Mouse (Mus musculus): ENCODE results near the gene Smyd3.

Gene Smyd3

GRCm38 (mm10) chr1:179517713-179518465 lies at the start of gene Smyd3:
Gene Smyd3, minus strand, starts transcription at chr1:179518041.
- peak; percentile 83 for DNase-seq (ENCODE audit: low spot score)

- no peak for DNase-seq (ENCODE audit: low spot score)
Measured at GRCm38 (mm10) chr1:179567558-179567957, 49.7 kb upstream of the Smyd3 start.

GRCm38 (mm10) chr1:179563926-179564325 lies 46.1 kb upstream of the Smyd3 start:
- DNase-seq (ENCODE audit: low spot score), result no peak

GRCm38 (mm10) chr1:179563211-179563610 lies 45.4 kb upstream of the Smyd3 start:
- no peak for DNase-seq (ENCODE audit: low spot score)

- no peak for DNase-seq (ENCODE audit: low spot score)
Measured at GRCm38 (mm10) chr1:179560845-179561430, 43.1 kb upstream of the Smyd3 start.

- no peak for DNase-seq (ENCODE audit: low spot score)
Measured at GRCm38 (mm10) chr1:179559446-179560194, 41.8 kb upstream of the Smyd3 start.

GRCm38 (mm10) chr1:179556921-179557320 lies 39.1 kb upstream of the Smyd3 start:
- DNase-seq (ENCODE audit: low spot score), result no peak

- no peak for DNase-seq (ENCODE audit: low spot score)
Measured at GRCm38 (mm10) chr1:179553949-179554347, 36.1 kb upstream of the Smyd3 start.

GRCm38 (mm10) chr1:179553197-179553948 lies 35.5 kb upstream of the Smyd3 start:
- DNase-seq (ENCODE audit: low spot score), result no peak

GRCm38 (mm10) chr1:179552751-179553150 lies 34.9 kb upstream of the Smyd3 start:
- DNase-seq (ENCODE audit: low spot score), result no peak

GRCm38 (mm10) chr1:179551921-179552320 lies 34.1 kb upstream of the Smyd3 start:
- DNase-seq (ENCODE audit: low spot score), result no peak

GRCm38 (mm10) chr1:179551336-179551735 lies 33.5 kb upstream of the Smyd3 start:
- no peak for DNase-seq (ENCODE audit: low spot score)

- DNase-seq (ENCODE audit: low spot score), result no peak
Measured at GRCm38 (mm10) chr1:179548996-179549752, 31.3 kb upstream of the Smyd3 start.

GRCm38 (mm10) chr1:179548220-179548619 lies 30.4 kb upstream of the Smyd3 start:
- DNase-seq (ENCODE audit: low spot score), result no peak

- no peak for DNase-seq (ENCODE audit: low spot score)
Measured at GRCm38 (mm10) chr1:179547176-179547575, 29.3 kb upstream of the Smyd3 start.

- no peak for DNase-seq (ENCODE audit: low spot score)
Measured at GRCm38 (mm10) chr1:179546551-179546917, 28.7 kb upstream of the Smyd3 start.

- peak; percentile 96 for DNase-seq (ENCODE audit: low spot score)
Measured at GRCm38 (mm10) chr1:179545768-179546550, 28.1 kb upstream of the Smyd3 start, which contains the start of the genes Tfb2m and Cnst. Gene Tfb2m, minus strand, starts transcription at chr1:179546267. Gene Cnst, plus strand, starts transcription at chr1:179546370.

- DNase-seq (ENCODE audit: low spot score), result no peak
Measured at GRCm38 (mm10) chr1:179541502-179541901, 23.7 kb upstream of the Smyd3 start.

- no peak for DNase-seq (ENCODE audit: low spot score)
Measured at GRCm38 (mm10) chr1:179539887-179540286, 22.0 kb upstream of the Smyd3 start.

GRCm38 (mm10) chr1:179539054-179539453 lies 21.2 kb upstream of the Smyd3 start:
- no peak for DNase-seq (ENCODE audit: low spot score)

- no peak for DNase-seq (ENCODE audit: low spot score)
Measured at GRCm38 (mm10) chr1:179519901-179520300, 2.1 kb upstream of the Smyd3 start.

All from urinary bladder, postnatal 25 days (tissue).